Mouse (Mus musculus) lung, adult 2 months (tissue): ENCODE results near the gene Il17rc.
A peak's percentile ranks its signal among the peaks of the same experiment; 100 is the strongest.

Experiments used
- CTCF ChIP-seq: fragments of 200-500 bp; IDR thresholded peaks from 2 replicates; pipeline ENCODE4 v1.5.1; 2011; ENCODE audit warnings: mild to moderate bottlenecking, low read length, control low read depth; ENCODE audit not compliant: insufficient read depth
- POLR2A ChIP-seq: fragments of 200-500 bp; IDR thresholded peaks from 2 replicates; pipeline ENCODE4 v1.6.1; 2011; ENCODE audit warnings: low read depth, mild to moderate bottlenecking, control low read depth, low read length, borderline replicate concordance; ENCODE audit errors: extremely low read depth

- peak; percentile 36; the same call in 1 of the 2 replicates for TF ChIP-seq POLR2A
- TF ChIP-seq CTCF, result peak; percentile 54
Measured at GRCm38 (mm10) chr6:113494258-113494788, 23.1 kb downstream of the Il17rc start.
